Mouse (Mus musculus) hindbrain, postnatal 0 days (tissue): ENCODE measurements at regions not wholly inside any gene's neighbourhood (a gene's known extent, or its start where the extent isn't known, plus 50 kb on each side); places are given as distances from the start of the nearest gene placed in this dataset.
A peak's percentile ranks its signal among the peaks of the same experiment; 100 is the strongest.

ENCODE experiments used
- ATAC-seq: fragments of 200-750 bp; cut with Nextera tagmentation; 2 replicates; pipeline ENCODE4 v1.8.0; 2017; ENCODE audit warnings: mild to moderate bottlenecking, moderate TSS enrichment, moderate library complexity
- DNase-seq: peaks from one replicate; pipeline ENCODE4 v3.0.0-alpha.2; 2015; ENCODE audit warnings: low spot score
- H3K27ac ChIP-seq: fragments of 300-500 bp; sonication (generic); 2 replicates; pipeline ENCODE4 v1.5.1; 2014; ENCODE audit warnings: mild to moderate bottlenecking
- H3K27me3 ChIP-seq: fragments of 300-500 bp; sonication (generic); 2 replicates; pipeline ENCODE4 v1.6.1; 2014; ENCODE audit warnings: low read length, mixed read lengths; ENCODE audit not compliant: insufficient read depth
- H3K36me3 ChIP-seq: fragments of 300-500 bp; sonication (generic); 2 replicates; pipeline ENCODE4 v1.6.1; 2014; ENCODE audit warnings: low read length, mixed read lengths; ENCODE audit not compliant: insufficient read depth
- H3K4me1 ChIP-seq: fragments of 300-500 bp; sonication (generic); 2 replicates; pipeline ENCODE4 v1.6.1; 2014; ENCODE audit warnings: antibody characterized with exemption, low read length, mixed read lengths; ENCODE audit not compliant: insufficient read depth
- H3K4me2 ChIP-seq: fragments of 300-500 bp; sonication (generic); 2 replicates; pipeline ENCODE4 v1.6.1; 2014; ENCODE audit warnings: low read depth, mild to moderate bottlenecking, low read length, moderate library complexity, mixed read lengths
- H3K4me3 ChIP-seq: fragments of 300-500 bp; sonication (generic); 2 replicates; pipeline ENCODE4 v1.5.1; 2014; ENCODE audit warnings: low read length
- H3K9ac ChIP-seq: fragments of 300-500 bp; sonication (generic); replicated peaks from 2 replicates; pipeline ENCODE4 v1.6.1; 2014; ENCODE audit warnings: mild to moderate bottlenecking, low read length, moderate library complexity, mixed read lengths
- H3K9me3 ChIP-seq: fragments of 300-500 bp; sonication (generic); 2 replicates; pipeline ENCODE4 v1.6.1; 2016; ENCODE audit warnings: low read length, mixed read lengths
- CTCF ChIP-seq: IDR thresholded peaks from 2 replicates; pipeline ENCODE4 v1.5.1; 2016; ENCODE audit warnings: antibody characterized with exemption, control low read depth, low read depth
- WGBS: fragments of 180-500 bp; shearing (Covaris S2); extraction: QIAGEN DNeasy Blood & Tissue Kit; methylation state at CpG from one replicate; pipeline ENCODE4 v1.1.7; 2014; 5-methylcytosine and 5-hydroxymethylcytosine counted together

DNA sequence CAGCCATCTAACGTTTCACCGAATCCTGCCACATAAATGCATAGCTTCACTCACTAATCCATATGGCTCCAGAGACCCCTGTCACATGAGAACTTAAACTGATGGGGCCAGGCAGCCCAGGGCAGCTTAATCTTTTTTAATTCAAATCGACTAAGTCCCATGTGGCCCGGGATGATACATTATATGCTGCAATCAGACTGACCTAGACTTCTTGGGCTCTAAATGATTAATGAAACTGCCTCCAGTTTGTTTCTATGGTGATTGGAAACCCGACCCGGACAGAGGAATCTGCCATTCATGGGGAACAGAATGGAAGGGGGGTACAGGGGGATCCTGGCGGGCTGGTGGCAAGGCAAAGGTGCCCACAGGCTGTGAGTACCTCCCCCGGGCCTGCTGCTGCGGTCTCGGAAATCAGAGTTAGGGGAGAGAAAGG, 60.6 kb upstream of the Six2 start:
- DNase-seq: peak; percentile 55
- peak overlapping the region; percentile 46 for H3K4me2 ChIP-seq
- H3K4me1 ChIP-seq: 0 out of 2 replicates have a peak, but pooled peaks cover 5% of the 10 kb centered on the region
- no peak for TF ChIP-seq CTCF
- no peaks in the 10 kb centered on the region for H3K36me3 ChIP-seq
- H3K9me3 ChIP-seq: no peaks in the 10 kb centered on the region
- H3K4me3 ChIP-seq: no peak overlapping the region
- no peak overlapping the region for H3K9ac ChIP-seq
- no peaks in the 10 kb centered on the region for H3K27me3 ChIP-seq
- ATAC-seq: peak; percentile 75
- WGBS: 8% methylated on average over 10 of the region's 10 CpGs
- no peak overlapping the region for H3K27ac ChIP-seq

DNA sequence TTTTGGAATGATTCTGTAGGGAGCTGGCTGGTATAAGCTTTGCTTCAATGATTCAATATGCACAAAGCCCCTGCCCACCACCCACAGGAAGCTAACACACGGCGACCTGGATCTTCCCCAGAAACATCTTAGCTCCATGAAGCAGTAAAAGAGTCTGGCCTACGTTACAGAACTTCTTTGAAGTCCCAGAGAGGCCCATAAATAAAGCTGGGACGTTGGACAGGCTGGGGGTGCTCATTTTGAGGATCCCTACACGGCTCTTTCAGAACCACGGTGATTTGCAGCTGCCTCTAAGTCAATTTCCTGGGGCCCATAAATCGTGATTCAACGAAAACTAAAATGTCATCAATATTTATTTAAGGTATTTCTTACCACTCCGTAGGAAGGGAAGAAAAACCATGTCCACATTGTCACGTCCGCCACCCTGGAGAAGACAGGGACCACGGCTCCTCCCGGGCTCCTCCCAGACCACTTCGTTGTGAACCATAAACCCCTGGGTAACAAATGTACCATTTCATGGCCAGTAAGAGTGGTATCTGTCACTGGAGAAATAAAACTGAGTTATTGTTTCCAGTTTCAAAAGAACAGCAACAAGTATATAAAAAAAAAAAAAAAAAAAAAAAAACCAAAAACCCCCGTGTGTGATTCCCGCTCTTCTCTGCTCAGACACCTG, 60.0 kb upstream of the Six2 start:
- no peak for TF ChIP-seq CTCF

More for the DNA sequence above, 60.0 kb upstream of the Six2 start:
- 0 out of 2 replicates have a peak, but pooled peaks cover 5% of the 10 kb centered on the region for H3K4me1 ChIP-seq
- no peaks in the 10 kb centered on the region for H3K9me3 ChIP-seq
- DNase-seq: no peak
- no peaks in the 10 kb centered on the region for H3K36me3 ChIP-seq
- peak overlapping the region; percentile 46; the same call in 1 of the 2 replicates for H3K4me2 ChIP-seq
- 53% methylated on average over 16 of the region's 16 CpGs for WGBS
- H3K27ac ChIP-seq: no peak overlapping the region
- no peak overlapping the region for H3K9ac ChIP-seq
- H3K4me3 ChIP-seq: no peak overlapping the region
- no peaks in the 10 kb centered on the region for H3K27me3 ChIP-seq
- ATAC-seq: no peak
